Mouse (Mus musculus) liver, adult (tissue): ENCODE measurements around the gene Kcnc1.

Experiments used
- GATA4 ChIP-seq: IDR thresholded peaks from 2 replicates; pipeline ENCODE4 v1.6.1; 2014; ENCODE audit warnings: mild to moderate bottlenecking, low read length; ENCODE audit not compliant: insufficient replicate concordance

Kcnc1 gene

DNA sequence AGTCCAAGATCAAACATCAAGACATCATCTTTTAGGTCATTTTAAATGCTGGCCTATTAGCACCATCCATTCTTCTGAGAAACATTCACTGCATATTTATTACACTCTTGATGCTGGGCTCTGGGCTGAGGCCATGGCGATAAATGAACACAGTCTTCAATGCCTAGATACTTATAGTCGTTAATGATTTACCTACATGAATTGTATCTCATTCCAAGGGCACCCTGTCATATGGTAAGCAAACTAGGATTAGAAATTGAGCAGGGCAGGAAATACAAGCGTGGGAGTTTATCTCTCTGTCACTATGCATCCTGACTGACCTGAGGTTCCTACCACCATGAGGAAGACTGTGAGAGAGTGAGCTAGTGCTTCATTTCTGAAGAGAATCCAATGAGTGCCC is 73.2 kb downstream of the Kcnc1 start:
- no peak for TF ChIP-seq GATA4

DNA sequence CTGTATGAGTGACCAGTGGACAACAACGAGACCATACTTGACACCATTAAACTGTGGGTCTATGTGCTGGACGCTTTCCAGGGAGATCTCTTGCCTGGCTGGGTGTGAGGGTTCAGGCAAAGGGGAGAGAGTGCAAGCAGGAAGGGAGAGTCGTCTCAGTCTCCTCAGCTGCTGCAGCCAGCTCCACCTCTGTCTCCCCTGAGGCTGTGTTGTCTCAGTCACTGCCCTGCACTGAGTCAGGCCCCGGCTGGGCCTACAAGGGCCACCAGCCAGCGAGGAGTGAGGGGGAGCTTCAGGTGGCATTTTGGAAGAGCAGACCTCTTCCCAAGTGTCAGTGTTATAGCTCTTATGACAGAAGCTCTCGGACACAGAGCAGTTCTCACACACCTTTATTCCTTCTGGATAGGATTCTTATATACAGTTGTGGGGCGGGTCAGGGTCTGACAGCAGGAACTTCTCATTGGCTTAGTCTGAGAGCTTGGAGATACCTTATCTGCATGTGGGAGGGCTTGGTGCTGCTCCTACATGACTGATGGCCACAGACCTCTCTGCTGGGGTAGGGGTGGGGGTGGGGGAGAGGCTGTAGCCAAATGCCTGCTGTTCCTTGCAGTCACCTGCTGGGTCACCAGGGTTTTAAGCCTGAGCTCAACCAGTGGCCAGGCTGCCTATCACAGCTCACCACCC is 74.9 kb downstream of the Kcnc1 start:
- TF ChIP-seq GATA4 = no peak

DNA sequence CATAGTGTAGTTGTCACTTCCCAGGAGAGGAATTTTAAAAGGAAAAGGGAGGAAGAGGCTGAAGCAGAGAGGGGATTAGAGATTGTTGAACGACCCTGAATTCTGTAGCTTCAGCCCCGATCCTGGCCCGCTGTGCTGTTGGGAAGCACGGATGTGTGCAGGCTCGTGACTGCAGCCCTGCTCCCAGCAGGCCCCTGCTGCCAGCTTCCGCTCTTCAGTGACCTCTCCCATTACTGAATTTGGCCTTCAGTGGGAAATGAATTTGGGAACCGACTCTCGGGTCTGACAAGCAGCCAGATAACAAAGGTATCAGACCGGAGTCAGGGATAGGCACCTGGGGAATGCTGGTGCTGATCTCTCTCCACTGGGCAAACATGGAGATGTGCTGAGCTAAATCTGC is 76.8 kb downstream of the Kcnc1 start:
- TF ChIP-seq GATA4 = no peak

DNA sequence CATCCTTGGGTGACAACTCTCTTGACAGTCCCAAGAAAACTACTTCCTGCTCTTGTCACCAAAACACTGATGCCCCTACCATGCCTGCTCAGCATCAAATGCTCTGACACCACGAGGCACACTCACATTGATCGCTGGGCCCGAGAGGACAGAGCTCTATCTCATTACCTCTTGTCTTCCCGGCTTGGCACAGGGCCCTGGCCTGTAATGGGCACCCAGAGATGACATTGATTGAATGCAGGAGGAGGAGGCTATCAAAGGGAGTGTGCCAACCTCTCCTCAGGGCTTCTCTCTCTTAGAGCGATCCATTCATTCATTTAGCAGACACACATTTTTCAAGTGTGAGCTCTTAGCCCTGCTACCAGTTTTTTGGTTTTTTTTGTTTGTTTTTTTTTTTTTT is 79.2 kb downstream of the Kcnc1 start:
- no peak for TF ChIP-seq GATA4

DNA sequence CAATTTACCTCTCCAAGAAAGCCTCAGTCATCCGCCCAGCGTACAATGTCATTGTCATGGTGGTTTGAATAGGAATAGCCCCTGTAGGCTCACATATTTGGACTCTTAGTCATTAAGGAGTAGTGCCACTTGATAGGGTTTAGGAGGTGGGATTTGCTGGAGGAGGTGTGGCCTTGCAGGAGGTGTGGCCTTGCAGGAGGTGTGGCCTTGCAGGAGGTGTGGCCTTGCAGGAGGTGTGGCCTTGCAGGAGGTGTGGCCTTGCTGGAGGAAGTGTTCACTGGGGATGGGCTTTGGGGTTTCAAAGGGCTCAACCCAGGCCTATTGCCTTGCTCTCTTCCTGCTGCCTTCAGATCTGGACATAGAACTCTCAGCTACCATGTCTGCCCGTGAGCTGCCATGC is 81.2 kb downstream of the Kcnc1 start:
- no peak for TF ChIP-seq GATA4

DNA sequence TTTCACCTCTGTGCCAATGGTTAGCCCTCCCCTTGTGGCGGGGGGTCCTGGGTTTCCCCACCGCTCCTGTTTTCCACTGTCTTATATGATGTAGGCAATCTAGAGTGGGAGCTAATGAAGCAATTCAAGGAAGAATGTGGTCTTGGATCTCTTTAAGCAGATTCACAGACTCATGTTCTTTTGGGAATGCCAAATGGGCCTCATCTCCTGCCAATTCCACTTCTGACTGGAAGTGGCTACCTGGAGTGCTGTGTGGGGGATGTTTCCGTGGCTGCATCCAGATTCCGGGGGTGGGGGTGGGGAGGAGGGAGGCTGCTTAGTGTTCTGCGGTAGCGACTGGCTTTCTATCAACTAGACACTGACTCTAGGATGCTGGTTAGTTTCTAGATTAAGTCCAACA is 83.5 kb downstream of the Kcnc1 start:
- TF ChIP-seq GATA4 = no peak

DNA sequence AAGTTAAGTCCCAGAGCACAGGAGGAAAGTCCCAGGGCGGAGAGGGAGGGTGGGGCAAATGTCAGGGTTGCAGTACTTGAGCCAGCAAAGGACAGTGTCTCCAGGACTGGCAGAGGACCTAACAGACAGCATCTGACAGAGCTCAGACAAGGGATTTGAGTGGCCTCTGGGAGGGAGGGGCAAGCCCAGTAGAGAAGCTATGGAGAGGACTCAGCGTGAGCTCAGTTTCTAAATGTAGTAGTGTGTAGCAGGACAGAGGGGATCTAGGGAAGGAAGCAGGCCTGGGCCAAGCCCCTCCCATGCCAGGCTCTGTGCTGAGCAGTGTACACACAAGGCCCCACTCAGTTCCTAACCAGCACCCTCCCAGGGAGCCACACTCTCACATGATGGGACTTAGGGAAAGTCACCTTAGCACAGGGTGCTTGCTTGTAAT is 85.8 kb downstream of the Kcnc1 start:
- TF ChIP-seq GATA4 = no peak

DNA sequence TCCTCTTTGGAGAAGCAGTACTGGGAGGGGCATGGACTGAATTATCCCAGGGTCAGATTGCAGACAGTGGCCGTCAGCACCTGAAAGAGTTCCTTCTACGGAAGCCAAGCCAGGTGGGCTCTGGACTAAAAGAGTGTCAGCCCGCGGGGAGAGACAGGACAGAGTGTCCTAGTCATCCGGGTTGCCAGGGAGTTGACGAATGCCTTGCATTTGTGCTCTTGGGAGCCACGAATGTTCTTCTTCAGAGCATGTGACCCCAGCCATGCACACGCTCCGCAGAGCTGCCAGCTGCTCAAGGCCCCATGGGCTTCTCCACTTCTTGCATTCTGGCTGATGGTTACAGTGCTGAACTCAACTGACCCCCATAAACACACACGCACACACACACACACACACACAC is 86.8 kb downstream of the Kcnc1 start:
- TF ChIP-seq GATA4 = no peak

DNA sequence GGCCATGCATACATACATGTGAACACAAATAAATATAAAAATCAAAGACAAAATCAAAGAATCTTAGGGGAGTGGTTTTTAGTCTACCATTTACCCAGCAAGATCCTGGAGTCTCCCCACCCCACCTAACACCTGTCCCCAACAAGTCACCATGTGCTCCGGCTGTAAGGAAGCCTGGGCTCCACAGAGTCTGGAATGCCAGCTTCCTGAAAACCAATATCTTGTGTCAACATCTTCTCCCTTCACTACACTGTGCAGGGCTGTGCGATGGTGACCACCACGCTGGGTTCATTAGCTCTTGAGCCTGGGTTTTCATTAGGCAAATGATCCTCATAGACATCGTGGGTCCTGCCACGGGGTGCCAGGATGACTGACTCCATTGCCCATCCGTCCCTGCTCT is 87.9 kb downstream of the Kcnc1 start:
- TF ChIP-seq GATA4 = no peak

DNA sequence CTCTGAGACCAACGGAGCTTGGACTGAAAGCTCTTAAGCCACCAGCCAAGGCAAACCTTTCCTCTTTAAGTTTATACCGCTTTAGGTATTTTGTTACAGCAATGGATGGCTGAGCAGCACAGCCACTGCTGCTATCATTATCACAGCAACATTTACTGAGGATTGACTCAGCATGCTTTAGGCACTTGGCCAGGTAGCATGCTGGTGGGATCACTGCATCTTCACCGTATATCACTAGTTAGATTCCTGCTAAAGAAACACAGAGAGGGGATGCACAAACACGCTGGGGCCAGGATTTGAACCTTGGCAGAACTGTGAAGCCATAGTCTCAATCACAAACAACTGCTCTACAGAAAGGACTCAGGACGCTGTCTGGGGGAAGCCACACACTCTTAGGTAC is 90.5 kb downstream of the Kcnc1 start:
- no peak for TF ChIP-seq GATA4

DNA sequence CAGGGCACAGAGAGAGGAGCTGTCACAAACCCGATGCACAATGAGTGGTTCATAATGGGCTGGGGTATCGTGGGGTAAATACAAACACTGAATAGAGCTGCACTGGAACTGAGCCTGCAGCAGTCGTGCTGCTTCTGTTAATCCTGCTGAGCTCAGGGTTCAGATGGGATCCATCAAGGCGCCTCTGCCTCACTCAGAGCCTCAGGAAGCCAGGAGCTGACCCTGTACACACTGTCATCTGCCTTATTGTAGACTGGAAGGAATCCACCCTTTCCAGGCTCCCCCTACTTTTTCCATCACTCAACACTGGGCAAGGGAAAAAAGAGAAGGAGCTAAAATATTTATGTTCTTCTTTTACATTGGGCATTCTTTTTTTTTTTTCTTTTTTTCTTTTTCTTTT is 91.1 kb downstream of the Kcnc1 start:
- TF ChIP-seq GATA4 = no peak
